Mouse (Mus musculus) hindbrain, embryonic 11.5 days (tissue): ENCODE results near the gene Rprd1b. TPM values are rescaled to one million over a fixed set of nuclear protein-coding genes. Genes with fewer than 3 reads are reported as not detected.

Experiments used
- ATAC-seq: fragments of 200-750 bp; cut with Nextera tagmentation; 2 replicates; pipeline ENCODE4 v1.8.0; 2017; ENCODE audit warnings: mild to moderate bottlenecking, moderate TSS enrichment, moderate library complexity; ENCODE audit not compliant: low FRiP score
- DNase-seq: peaks from one replicate; pipeline ENCODE4 v3.0.0-alpha.2; 2015; ENCODE audit warnings: low spot score
- H3K27ac ChIP-seq: fragments of 300-500 bp; sonication (generic); 2 replicates; pipeline ENCODE4 v1.5.1; 2014; ENCODE audit warnings: mild to moderate bottlenecking, low read depth, low read length
- H3K27me3 ChIP-seq: fragments of 300-500 bp; sonication (generic); 2 replicates; pipeline ENCODE4 v1.6.1; 2014; ENCODE audit warnings: mild to moderate bottlenecking, low read length, moderate library complexity, mixed read lengths; ENCODE audit not compliant: control insufficient read depth, insufficient read depth
- H3K36me3 ChIP-seq: fragments of 300-500 bp; sonication (generic); 2 replicates; pipeline ENCODE4 v1.6.1; 2014; ENCODE audit warnings: mild to moderate bottlenecking, low read length, moderate library complexity, mixed read lengths; ENCODE audit not compliant: control insufficient read depth, insufficient read depth
- H3K4me1 ChIP-seq: fragments of 300-500 bp; sonication (generic); replicated peaks from 2 replicates; pipeline ENCODE4 v1.6.1; 2014; ENCODE audit warnings: low read length, mixed read lengths; ENCODE audit not compliant: control insufficient read depth, insufficient read depth
- H3K4me2 ChIP-seq: fragments of 300-500 bp; sonication (generic); replicated peaks from 2 replicates; pipeline ENCODE4 v1.6.1; 2014; ENCODE audit warnings: mild to moderate bottlenecking, low read depth, low read length
- H3K4me3 ChIP-seq: fragments of 300-500 bp; sonication (generic); 2 replicates; pipeline ENCODE4 v1.5.1; 2014; ENCODE audit warnings: low read depth, low read length
- H3K9ac ChIP-seq: fragments of 300-500 bp; sonication (generic); 2 replicates; pipeline ENCODE4 v1.6.1; 2014; ENCODE audit warnings: low read depth, low read length
- H3K9me3 ChIP-seq: fragments of 300-500 bp; sonication (generic); 2 replicates; pipeline ENCODE4 v1.6.1; 2016; ENCODE audit warnings: low read length; ENCODE audit not compliant: control insufficient read depth
- WGBS: fragments of 180-500 bp; shearing (Covaris S2); extraction: QIAGEN DNeasy Blood & Tissue Kit; methylation state at CpG from one replicate; pipeline ENCODE4 v1.1.7; 2014; 5-methylcytosine and 5-hydroxymethylcytosine counted together
- polyA plus RNA-seq: library from polyadenylated mRNA; unstranded; fragments of >200 nt; fragmentation: Nextera tagmentation; extraction: Ambion mirVana; gene quantifications from 2 replicates; pipeline ENCODE4 v1.2.1, GENCODE M21; 2014

Rprd1b gene
- polyA plus RNA-seq, 1 experiment from 2014 or later, result 67.4 TPM

- Histone ChIP-seq H3K4me2 (no peak overlapping the region), H3K4me1 (no peaks in the 10 kb centered on the region), H3K9ac (no peak overlapping the region), H3K4me3 (no peak overlapping the region), H3K36me3 (no peaks in the 10 kb centered on the region), H3K27ac (no peak overlapping the region), H3K27me3 (0 out of 2 replicates have a peak, but pooled peaks cover 2% of the 10 kb centered on the region), H3K9me3 (no peaks in the 10 kb centered on the region)
- 85% methylated on average over 12 of the region's 12 CpGs for WGBS
- ATAC-seq (no peak), DNase-seq (no peak)
Measured at GRCm38 (mm10) chr2:158137771-158138170, 109.5 kb downstream of the Rprd1b start.

- H3K27ac ChIP-seq, result no peak overlapping the region
- no peaks in the 10 kb centered on the region for H3K36me3 ChIP-seq
- no peaks in the 10 kb centered on the region for H3K4me1 ChIP-seq
- no peaks in the 10 kb centered on the region for H3K9me3 ChIP-seq
- ATAC-seq (no peak), DNase-seq (no peak)
- H3K9ac ChIP-seq, result no peak overlapping the region
- no peaks in the 10 kb centered on the region for H3K27me3 ChIP-seq
- 91% methylated on average over 9 of the region's 9 CpGs for WGBS
- no peak overlapping the region for H3K4me2 ChIP-seq
- no peak overlapping the region for H3K4me3 ChIP-seq
Measured at GRCm38 (mm10) chr2:158138778-158139177, 110.5 kb downstream of the Rprd1b start.

- no peaks in the 10 kb centered on the region for H3K4me1 ChIP-seq
- H3K9ac ChIP-seq, result no peak overlapping the region
- WGBS, result 47% methylated on average over 7 of the region's 7 CpGs
- no peaks in the 10 kb centered on the region for H3K36me3 ChIP-seq
- DNase-seq (no peak), ATAC-seq (no peak)
- no peak overlapping the region for H3K4me3 ChIP-seq
- H3K9me3 ChIP-seq, result no peaks in the 10 kb centered on the region
- no peak overlapping the region for H3K4me2 ChIP-seq
- no peak overlapping the region for H3K27ac ChIP-seq
- no peaks in the 10 kb centered on the region for H3K27me3 ChIP-seq
Measured at GRCm38 (mm10) chr2:158139628-158140027, 111.3 kb downstream of the Rprd1b start.

GRCm38 (mm10) chr2:158140664-158141063, 112.4 kb downstream of the Rprd1b start:
- ATAC-seq (no peak), DNase-seq (no peak)
- 86% methylated on average over 5 of the region's 5 CpGs for WGBS
- Histone ChIP-seq H3K4me3 (no peak overlapping the region), H3K27ac (no peak overlapping the region; the same call in 1 of the 2 replicates), H3K9ac (no peak overlapping the region), H3K4me2 (no peak overlapping the region), H3K27me3 (peaks cover 4% of the 10 kb centered on the region; the same call in 1 of the 2 replicates), H3K36me3 (no peaks in the 10 kb centered on the region), H3K9me3 (no peaks in the 10 kb centered on the region), H3K4me1 (no peaks in the 10 kb centered on the region)

- Histone ChIP-seq H3K4me2 (no peak overlapping the region), H3K27me3 (peaks cover 9% of the 10 kb centered on the region; the same call in 1 of the 2 replicates), H3K9ac (no peak overlapping the region), H3K27ac (no peak overlapping the region; the same call in 1 of the 2 replicates), H3K4me1 (no peaks in the 10 kb centered on the region), H3K36me3 (no peaks in the 10 kb centered on the region), H3K9me3 (no peaks in the 10 kb centered on the region), H3K4me3 (no peak overlapping the region)
- WGBS, result 77% methylated on average over 7 of the region's 7 CpGs
- no peak for ATAC-seq
- no peak for DNase-seq
Measured at GRCm38 (mm10) chr2:158141271-158141670, 113.0 kb downstream of the Rprd1b start.

- 85% methylated on average over 7 of the region's 7 CpGs for WGBS
- no peak overlapping the region for H3K4me2 ChIP-seq
- DNase-seq (no peak), ATAC-seq (no peak)
- no peak overlapping the region for H3K4me3 ChIP-seq
- no peaks in the 10 kb centered on the region for H3K4me1 ChIP-seq
- H3K36me3 ChIP-seq, result no peaks in the 10 kb centered on the region
- H3K9me3 ChIP-seq, result no peaks in the 10 kb centered on the region
- peaks cover 9% of the 10 kb centered on the region; the same call in 1 of the 2 replicates for H3K27me3 ChIP-seq
- no peak overlapping the region for H3K9ac ChIP-seq
- no peak overlapping the region for H3K27ac ChIP-seq
Measured at GRCm38 (mm10) chr2:158141690-158142440, 113.6 kb downstream of the Rprd1b start.

- Histone ChIP-seq H3K9ac (no peak overlapping the region), H3K4me3 (no peak overlapping the region), H3K27ac (no peak overlapping the region), H3K27me3 (peaks cover 9% of the 10 kb centered on the region; the same call in 1 of the 2 replicates), H3K4me2 (no peak overlapping the region), H3K9me3 (no peaks in the 10 kb centered on the region), H3K4me1 (no peaks in the 10 kb centered on the region), H3K36me3 (no peaks in the 10 kb centered on the region)
- WGBS, result 83% methylated on average over 18 of the region's 18 CpGs
- ATAC-seq, result no peak
- DNase-seq, result no peak
Measured at GRCm38 (mm10) chr2:158142981-158143380, 114.7 kb downstream of the Rprd1b start.

GRCm38 (mm10) chr2:158143816-158144215, 115.5 kb downstream of the Rprd1b start:
- peaks cover 9% of the 10 kb centered on the region; the same call in 1 of the 2 replicates for H3K27me3 ChIP-seq
- no peak overlapping the region for H3K4me2 ChIP-seq
- no peaks in the 10 kb centered on the region for H3K9me3 ChIP-seq
- H3K27ac ChIP-seq, result no peak overlapping the region
- H3K9ac ChIP-seq, result no peak overlapping the region
- ATAC-seq (no peak), DNase-seq (no peak)
- no peaks in the 10 kb centered on the region for H3K4me1 ChIP-seq
- H3K4me3 ChIP-seq, result no peak overlapping the region
- no peaks in the 10 kb centered on the region for H3K36me3 ChIP-seq
- WGBS, result 78% methylated on average over 3 of the region's 3 CpGs

- no peak for ATAC-seq
- Histone ChIP-seq H3K9ac (no peak overlapping the region), H3K9me3 (no peaks in the 10 kb centered on the region), H3K27me3 (peaks cover 9% of the 10 kb centered on the region; the same call in 1 of the 2 replicates), H3K36me3 (no peaks in the 10 kb centered on the region), H3K4me3 (no peak overlapping the region), H3K27ac (no peak overlapping the region), H3K4me1 (no peaks in the 10 kb centered on the region), H3K4me2 (no peak overlapping the region)
- no peak for DNase-seq
- 60% methylated on average over 8 of the region's 8 CpGs for WGBS
Measured at GRCm38 (mm10) chr2:158144263-158144662, 116.0 kb downstream of the Rprd1b start.
